ENCODE assay signal across 1 mouse cellular context in genomic region chr11:78136132-78136531, GRCm38 (mm10).
TF ChIP-seq lines count a peak whose summit lies in the region.

No protein-coding gene starts in this region.

TF ChIP-seq in MEL, 35 proteins besides CTCF, POLR2A, EP300 and RAD21:
- no peak for TF ChIP-seq E2F4 (IDR thresholded peaks at IDR 0.05; ENCODE audit: borderline replicate concordance, low read depth, low read length)
- TF ChIP-seq GATA1 (IDR thresholded peaks at IDR 0.05; ENCODE audit: low read depth, low read length), result peak; percentile 81
- TF ChIP-seq ZNF384 (IDR thresholded peaks at IDR 0.05; ENCODE audit: low read depth, low read length), result peak; percentile 89
- no peak for TF ChIP-seq KAT2A (conservative IDR thresholded peaks at IDR 0.05; ENCODE audit: low read depth, low read length)
- TF ChIP-seq TAL1 (IDR thresholded peaks at IDR 0.05; ENCODE audit: low read length), result peak; percentile 68
- no peak for TF ChIP-seq MAFK (IDR thresholded peaks at IDR 0.05; ENCODE audit: borderline replicate concordance, low read depth, low read length)
- TF ChIP-seq JUND (IDR thresholded peaks at IDR 0.05; ENCODE audit: low read depth, low read length), result no peak
- peak; percentile 48; the same call in 1 of the 2 replicates for TF ChIP-seq MXI1 (IDR thresholded peaks at IDR 0.05; ENCODE audit: low read depth, low read length)
- TF ChIP-seq NELFE (IDR thresholded peaks at IDR 0.05; ENCODE audit: low read depth, low read length), result no peak
- no peak for TF ChIP-seq MEF2A (IDR thresholded peaks at IDR 0.05; ENCODE audit: extremely low read depth, insufficient replicate concordance, low read depth, low read length, poor library complexity, severe bottlenecking)
- TF ChIP-seq ZMIZ1 (IDR thresholded peaks at IDR 0.05; ENCODE audit: low read depth, low read length), result no peak
- TF ChIP-seq ETS1 (IDR thresholded peaks at IDR 0.05; ENCODE audit: low read depth, low read length), result peak; percentile 94
- TF ChIP-seq MYC (IDR thresholded peaks at IDR 0.05; ENCODE audit: low read depth, low read length), result 0 out of 2 replicates have a peak, but pooled peaks have one; percentile 52
- TF ChIP-seq MAX (IDR thresholded peaks at IDR 0.05; ENCODE audit: low read length), result peak; percentile 54; the same call in 1 of the 2 replicates
- TF ChIP-seq ZC3H11A (IDR thresholded peaks at IDR 0.05; ENCODE audit: low read depth, low read length), result no peak
- peak; percentile 91 for TF ChIP-seq TCF12 (IDR thresholded peaks at IDR 0.05; ENCODE audit: low read depth, low read length)
- TF ChIP-seq CHD1 (IDR thresholded peaks at IDR 0.05; ENCODE audit: low read depth, low read length), result no peak
- no peak for TF ChIP-seq USF2 (IDR thresholded peaks at IDR 0.05; ENCODE audit: borderline replicate concordance in 1 of 2, insufficient read depth in 1 of 2, low read depth in 1 of 2, low read length in 2 of 2)
- no peak for TF ChIP-seq BHLHE40 (IDR thresholded peaks at IDR 0.05; ENCODE audit: borderline replicate concordance, low read depth, low read length)
- peak; percentile 66 for TF ChIP-seq SIN3A (IDR thresholded peaks at IDR 0.05; ENCODE audit: low read length)
- TF ChIP-seq GABPA (IDR thresholded peaks at IDR 0.05; ENCODE audit: low read depth, low read length), result no peak
- no peak for TF ChIP-seq POLR2AphosphoS5 (IDR thresholded peaks at IDR 0.05; ENCODE audit: borderline replicate concordance, low read depth, low read length)
- TF ChIP-seq UBTF (IDR thresholded peaks at IDR 0.05; ENCODE audit: borderline replicate concordance, insufficient read depth, low read depth, low read length), result no peak
TF ChIP-seq in MEL: peak in this region for 9.
